Mouse (Mus musculus): Measurements from ENCODE around the gene Kdm2b. TPM values are rescaled to one million over a fixed set of nuclear protein-coding genes. Genes with fewer than 3 reads are reported as not detected.

Gene Kdm2b
- polyA plus RNA-seq, 1 experiment from 2014 or later, result 141 TPM

GRCm38 (mm10) chr5:122898153-122898552 is 91.5 kb downstream of the Kdm2b start:
- Histone ChIP-seq H3K9me3 (no peaks in the 10 kb centered on the region), H3K4me2 (replicated peaks) (peak overlapping the region; percentile 76), H3K27me3 (no peaks in the 10 kb centered on the region), H3K27ac (replicated peaks) (no peak overlapping the region), H3K36me3 (no peaks in the 10 kb centered on the region), H3K4me3 (peak overlapping the region; percentile 89), H3K9ac (replicated peaks) (no peak overlapping the region), H3K4me1 (peaks cover 40% of the 10 kb centered on the region)
- 83% methylated on average over 6 of the region's 6 CpGs for WGBS
- ATAC-seq (replicated peaks), result no peak

GRCm38 (mm10) chr5:122894821-122895220 is 94.8 kb downstream of the Kdm2b start:
- ATAC-seq (replicated peaks), result no peak
- no peak overlapping the region for H3K9ac ChIP-seq (replicated peaks)
- WGBS, result 76% methylated on average over 4 of the region's 4 CpGs
- no peaks in the 10 kb centered on the region for H3K9me3 ChIP-seq
- no peak overlapping the region for H3K4me3 ChIP-seq
- H3K27me3 ChIP-seq, result no peaks in the 10 kb centered on the region
- H3K4me1 ChIP-seq, result peaks cover 32% of the 10 kb centered on the region
- no peak overlapping the region for H3K27ac ChIP-seq (replicated peaks)
- no peak overlapping the region for H3K4me2 ChIP-seq (replicated peaks)
- H3K36me3 ChIP-seq, result no peaks in the 10 kb centered on the region

- Histone ChIP-seq H3K9me3 (no peaks in the 10 kb centered on the region), H3K4me3 (no peak overlapping the region), H3K27me3 (no peaks in the 10 kb centered on the region), H3K4me1 (peaks cover 32% of the 10 kb centered on the region), H3K9ac (replicated peaks) (no peak overlapping the region), H3K4me2 (replicated peaks) (no peak overlapping the region), H3K27ac (replicated peaks) (no peak overlapping the region), H3K36me3 (no peaks in the 10 kb centered on the region)
- 95% methylated on average over 5 of the region's 5 CpGs for WGBS
- ATAC-seq (replicated peaks), result no peak
Measured at GRCm38 (mm10) chr5:122894007-122894637, 95.5 kb downstream of the Kdm2b start.

- no peaks in the 10 kb centered on the region for H3K27me3 ChIP-seq
- 96% methylated on average over 6 of the region's 6 CpGs for WGBS
- no peaks in the 10 kb centered on the region for H3K9me3 ChIP-seq
- no peaks in the 10 kb centered on the region for H3K36me3 ChIP-seq
- no peak overlapping the region for H3K27ac ChIP-seq (replicated peaks)
- H3K4me3 ChIP-seq, result no peak overlapping the region
- no peak overlapping the region for H3K4me2 ChIP-seq (replicated peaks)
- no peak overlapping the region for H3K9ac ChIP-seq (replicated peaks)
- peaks cover 26% of the 10 kb centered on the region for H3K4me1 ChIP-seq
- no peak for ATAC-seq (replicated peaks)
Measured at GRCm38 (mm10) chr5:122893270-122893669, 96.4 kb downstream of the Kdm2b start.

GRCm38 (mm10) chr5:122890396-122890795 is 99.2 kb downstream of the Kdm2b start:
- 76% methylated on average over 2 of the region's 2 CpGs for WGBS
- no peak for ATAC-seq (replicated peaks)
- H3K4me1 ChIP-seq, result peaks cover 26% of the 10 kb centered on the region
- H3K36me3 ChIP-seq, result no peaks in the 10 kb centered on the region
- no peaks in the 10 kb centered on the region for H3K27me3 ChIP-seq
- no peaks in the 10 kb centered on the region for H3K9me3 ChIP-seq
- H3K27ac ChIP-seq (replicated peaks), result no peak overlapping the region
- no peak overlapping the region for H3K4me3 ChIP-seq
- no peak overlapping the region for H3K9ac ChIP-seq (replicated peaks)
- H3K4me2 ChIP-seq (replicated peaks), result no peak overlapping the region

GRCm38 (mm10) chr5:122888612-122889214 is 100.9 kb downstream of the Kdm2b start:
- Histone ChIP-seq H3K9ac (replicated peaks) (no peak overlapping the region), H3K36me3 (no peaks in the 10 kb centered on the region), H3K27me3 (no peaks in the 10 kb centered on the region), H3K27ac (replicated peaks) (no peak overlapping the region), H3K4me1 (peaks cover 24% of the 10 kb centered on the region), H3K4me3 (no peak overlapping the region), H3K9me3 (no peaks in the 10 kb centered on the region), H3K4me2 (replicated peaks) (no peak overlapping the region)
- WGBS, result 91% methylated on average over 16 of the region's 16 CpGs
- ATAC-seq (replicated peaks), result no peak

GRCm38 (mm10) chr5:122887926-122888611 is 101.6 kb downstream of the Kdm2b start:
- Histone ChIP-seq H3K9ac (replicated peaks) (no peak overlapping the region), H3K27ac (replicated peaks) (no peak overlapping the region), H3K4me2 (replicated peaks) (no peak overlapping the region), H3K36me3 (no peaks in the 10 kb centered on the region), H3K4me1 (peaks cover 24% of the 10 kb centered on the region), H3K27me3 (no peaks in the 10 kb centered on the region), H3K4me3 (no peak overlapping the region), H3K9me3 (no peaks in the 10 kb centered on the region)
- ATAC-seq (replicated peaks), result no peak
- WGBS, result 86% methylated on average over 8 of the region's 8 CpGs

GRCm38 (mm10) chr5:122887033-122887432 is 102.6 kb downstream of the Kdm2b start:
- Histone ChIP-seq H3K9me3 (no peaks in the 10 kb centered on the region), H3K9ac (replicated peaks) (no peak overlapping the region), H3K4me2 (replicated peaks) (no peak overlapping the region), H3K4me3 (no peak overlapping the region), H3K36me3 (0 out of 2 replicates have a peak, but pooled peaks cover 2% of the 10 kb centered on the region), H3K27ac (replicated peaks) (0 out of 2 replicates have a peak overlapping the region, but pooled peaks have one; percentile 25), H3K27me3 (no peaks in the 10 kb centered on the region), H3K4me1 (peaks cover 24% of the 10 kb centered on the region)
- no peak for ATAC-seq (replicated peaks)
- WGBS, result 75% methylated on average over 9 of the region's 9 CpGs

GRCm38 (mm10) chr5:122884594-122885348 is 104.9 kb downstream of the Kdm2b start:
- H3K4me3 ChIP-seq, result no peak overlapping the region
- H3K27me3 ChIP-seq, result no peaks in the 10 kb centered on the region
- peaks cover 19% of the 10 kb centered on the region for H3K36me3 ChIP-seq
- no peak for ATAC-seq (replicated peaks)
- no peak overlapping the region for H3K9ac ChIP-seq (replicated peaks)
- no peak overlapping the region for H3K4me2 ChIP-seq (replicated peaks)
- WGBS, result 86% methylated on average over 7 of the region's 7 CpGs
- peaks cover 24% of the 10 kb centered on the region for H3K4me1 ChIP-seq
- no peak overlapping the region for H3K27ac ChIP-seq (replicated peaks)
- no peaks in the 10 kb centered on the region for H3K9me3 ChIP-seq

GRCm38 (mm10) chr5:122883652-122884235 is 105.9 kb downstream of the Kdm2b start:
- H3K4me1 ChIP-seq, result peaks cover 24% of the 10 kb centered on the region
- H3K27me3 ChIP-seq, result no peaks in the 10 kb centered on the region
- no peak for ATAC-seq (replicated peaks)
- no peaks in the 10 kb centered on the region for H3K9me3 ChIP-seq
- no peak overlapping the region for H3K27ac ChIP-seq (replicated peaks)
- H3K9ac ChIP-seq (replicated peaks), result no peak overlapping the region
- H3K36me3 ChIP-seq, result peaks cover 29% of the 10 kb centered on the region
- 29% methylated on average over 2 of the region's 2 CpGs for WGBS
- no peak overlapping the region for H3K4me2 ChIP-seq (replicated peaks)
- no peak overlapping the region for H3K4me3 ChIP-seq

- no peak for ATAC-seq (replicated peaks)
- Histone ChIP-seq H3K36me3 (peaks cover 33% of the 10 kb centered on the region), H3K27ac (replicated peaks) (no peak overlapping the region), H3K4me3 (no peak overlapping the region), H3K9ac (replicated peaks) (no peak overlapping the region), H3K9me3 (no peaks in the 10 kb centered on the region), H3K4me1 (peaks cover 20% of the 10 kb centered on the region), H3K4me2 (replicated peaks) (no peak overlapping the region), H3K27me3 (no peaks in the 10 kb centered on the region)
- 84% methylated on average over 9 of the region's 9 CpGs for WGBS
Measured at GRCm38 (mm10) chr5:122883237-122883636, 106.4 kb downstream of the Kdm2b start.

Data from forebrain, embryonic 15.5 days (tissue).